Mouse (Mus musculus) heart, postnatal 36 days (tissue): ENCODE data around the gene Irx6. TPM values are rescaled to one million over a fixed set of nuclear protein-coding genes. Genes with fewer than 3 reads are reported as not detected.
A peak's percentile ranks its signal among the peaks of the same experiment; 100 is the strongest.

Source experiments
- DNase-seq, 2 experiments: peaks; one replicate each; pipeline ENCODE4 v3.0.0; 2021 to 2022
- intact Hi-C: fragments of 180-260 bp; cut with DNase I; formaldehyde crosslinking; loops from one replicate; pipeline ENCODE4 v1.15.1; 2025
- total RNA-seq, 2 experiments: library from RNA; stranded (reverse); gene quantifications; 2 replicates each; pipeline ENCODE4 v1.2.3; 2021

The Irx6 gene
- total RNA-seq, 2 experiments from 2014 or later, result not detected

DNA sequence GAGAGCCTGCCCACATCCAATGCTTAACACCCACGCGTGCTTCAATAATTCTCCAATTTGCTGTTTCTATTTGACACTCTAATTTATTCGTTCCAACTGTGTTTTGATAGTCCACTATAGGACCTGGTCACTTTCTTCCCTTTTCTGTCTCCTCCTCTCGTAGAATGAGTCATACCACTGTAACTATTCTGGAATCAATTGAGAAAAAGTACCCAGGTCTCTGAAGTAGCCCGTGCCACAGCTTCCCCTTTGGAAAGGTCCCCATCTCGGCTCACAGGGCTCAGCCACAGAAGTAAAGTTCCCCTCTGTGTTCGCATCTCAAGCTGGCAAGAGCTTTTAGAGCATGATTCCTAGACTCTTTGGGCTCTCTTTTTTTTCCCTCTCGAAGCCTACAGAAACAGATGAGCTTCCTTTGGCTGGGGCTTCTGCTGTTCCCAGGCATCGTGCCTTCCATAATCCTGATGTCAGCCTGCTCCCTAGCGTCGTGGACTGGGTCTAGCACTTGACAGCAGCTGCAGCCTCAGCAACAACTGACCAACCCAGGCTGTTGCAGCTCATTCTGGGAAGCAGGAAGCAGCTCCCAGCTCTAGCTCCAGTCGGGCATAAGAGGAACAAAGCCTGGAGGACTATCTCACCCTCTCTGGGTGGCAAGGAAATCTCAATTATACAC lies 47.3 kb downstream of the Irx6 start:
- DNase-seq, result peak; percentile 55 to 66
- intact Hi-C loops, result loop anchor here (1.0 to 10.0 kb wide), 5 partner anchors 75 to 1529 kb away; partner anchors contain the start of gene Irx3

DNA sequence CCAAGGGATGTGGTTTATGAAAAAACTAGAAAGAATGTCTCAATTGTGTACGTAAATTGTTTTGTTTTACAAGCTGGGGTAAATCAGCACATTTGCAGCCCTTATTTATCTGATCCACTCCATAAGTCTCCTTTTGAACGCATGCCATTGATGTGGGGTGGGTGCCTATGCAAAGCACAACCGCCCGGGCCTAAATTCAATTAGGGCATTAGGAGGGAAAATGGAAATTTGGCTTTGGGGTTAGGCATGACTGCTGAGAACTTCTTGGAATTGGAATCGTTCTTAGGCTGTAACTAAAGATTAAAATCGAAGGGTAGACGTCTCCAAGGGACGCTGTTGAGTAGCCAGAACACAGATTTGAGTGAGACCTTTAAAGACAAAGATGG lies 47.8 kb downstream of the Irx6 start:
- intact Hi-C loops, result loop anchor here (1.0 to 10.0 kb wide), 5 partner anchors 76 to 1530 kb away; partner anchors contain the start of gene Irx3
- no peak for DNase-seq

DNA sequence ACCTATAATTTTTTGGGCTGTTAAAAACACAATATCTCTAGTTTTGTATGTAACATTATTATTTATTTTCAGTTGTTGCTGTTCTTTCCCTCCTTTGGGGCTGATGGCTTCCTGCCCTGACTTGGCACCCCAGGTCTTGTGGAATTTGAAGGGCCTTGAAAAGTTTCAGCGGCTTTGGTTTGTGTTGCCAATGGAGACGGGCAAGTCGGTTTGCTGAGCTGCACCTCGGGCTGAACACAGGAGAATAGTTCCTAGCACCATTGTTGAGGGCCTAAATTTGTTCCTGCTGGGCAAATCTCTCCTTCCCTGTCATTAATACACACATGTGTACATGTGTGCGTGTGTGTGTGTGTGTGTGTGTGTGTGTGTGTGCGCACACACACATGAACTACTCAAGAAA lies 49.2 kb downstream of the Irx6 start:
- DNase-seq, result no peak
- intact Hi-C loops, result loop anchor here (5.0 to 10.0 kb wide), 3 partner anchors 356 to 1531 kb away; partner anchors contain the start of gene Irx3

DNA sequence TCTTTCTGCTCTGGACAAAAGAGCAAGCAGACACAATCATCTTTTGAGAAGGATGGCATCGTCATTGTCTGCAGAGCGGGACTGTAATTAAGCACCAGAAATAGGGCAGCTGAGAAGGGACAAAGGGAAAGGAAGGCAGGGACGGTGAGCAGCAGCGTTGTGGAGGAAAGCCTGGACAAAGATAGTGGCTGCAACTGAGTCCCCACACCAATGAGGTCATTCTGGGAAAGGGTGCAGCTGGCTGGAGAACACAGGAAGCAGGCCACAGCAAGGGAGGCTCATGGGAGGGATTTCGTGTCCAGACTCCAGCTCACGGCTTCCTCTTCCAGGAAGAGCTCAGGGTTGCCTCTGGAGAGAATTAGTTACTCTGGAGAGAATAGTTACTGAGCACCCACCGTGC lies 49.9 kb downstream of the Irx6 start:
- peak; percentile 37 to 44 for DNase-seq
- intact Hi-C loops, result loop anchor here (5.0 to 10.0 kb wide), 3 partner anchors 357 to 1532 kb away; partner anchors contain the start of gene Irx3

DNA sequence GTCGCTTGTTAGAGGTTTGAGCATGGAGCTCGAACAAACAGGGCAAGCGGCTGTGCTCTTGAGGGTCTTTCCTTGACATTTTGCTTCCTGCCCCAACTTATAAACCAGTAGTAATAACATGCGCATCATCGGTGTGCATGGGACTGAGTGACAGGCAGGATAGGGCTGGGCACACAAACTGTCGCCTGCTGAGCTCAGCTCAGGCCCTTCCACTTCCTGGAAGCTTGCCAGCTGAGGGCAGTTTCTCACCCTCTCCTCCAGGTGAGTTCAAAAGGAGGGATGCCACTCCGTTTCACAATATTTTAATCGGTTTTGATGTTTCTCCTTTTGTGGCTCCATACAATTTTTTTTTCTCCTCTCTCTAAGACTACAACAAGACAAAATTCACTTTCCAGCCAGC lies 50.3 kb downstream of the Irx6 start:
- no peak for DNase-seq
- intact Hi-C loops, result loop anchor here (5.0 to 10.0 kb wide), 3 partner anchors 357 to 1532 kb away; partner anchors contain the start of gene Irx3

Other genes with a start within 250 kb of the Irx6 start
- 10 to 100 TPM; 86.1 to 91.7 TPM for gene Mmp2, start 153.0 kb downstream of the Irx6 start, total RNA-seq
- gene Lpcat2, start 181.1 kb downstream of the Irx6 start, total RNA-seq, result 1 to 10 TPM; 1.2 to 1.6 TPM
- gene Capns2, start 227.1 kb downstream of the Irx6 start, total RNA-seq, result not detected